Mouse (Mus musculus): Measurements from ENCODE around the gene Neurog3.
A peak's percentile ranks its signal among the peaks of the same experiment; 100 is the strongest.

The Neurog3 gene

GRCm38 (mm10) chr10:62138040-62138439, 5.2 kb downstream of the Neurog3 start:
- DNase-seq, result no peak

DNA sequence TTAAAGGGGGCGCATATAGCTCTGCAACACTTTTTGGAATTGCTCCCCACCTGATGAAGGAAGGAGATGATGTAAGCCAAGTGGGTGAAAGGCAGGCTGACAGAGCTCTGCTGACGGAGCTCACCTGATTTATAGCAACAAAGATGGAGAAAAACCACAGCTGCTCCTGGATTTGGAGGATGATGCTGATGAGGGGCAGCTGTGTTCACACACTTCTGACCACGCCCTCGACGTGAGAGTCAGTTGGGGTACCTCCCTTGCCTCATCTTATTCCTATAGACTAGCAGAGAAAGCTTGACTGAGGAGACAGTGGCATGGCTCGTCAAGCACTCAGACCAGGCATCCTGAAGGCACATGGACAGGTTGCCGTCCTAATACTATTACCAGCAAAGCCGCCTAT, 10.9 kb downstream of the Neurog3 start, which contains the start of gene Fam241b:
Gene Fam241b, minus strand, starts transcription at position 101 of the 400 bp plus-strand sequence.
- DNase-seq, result no peak

DNA sequence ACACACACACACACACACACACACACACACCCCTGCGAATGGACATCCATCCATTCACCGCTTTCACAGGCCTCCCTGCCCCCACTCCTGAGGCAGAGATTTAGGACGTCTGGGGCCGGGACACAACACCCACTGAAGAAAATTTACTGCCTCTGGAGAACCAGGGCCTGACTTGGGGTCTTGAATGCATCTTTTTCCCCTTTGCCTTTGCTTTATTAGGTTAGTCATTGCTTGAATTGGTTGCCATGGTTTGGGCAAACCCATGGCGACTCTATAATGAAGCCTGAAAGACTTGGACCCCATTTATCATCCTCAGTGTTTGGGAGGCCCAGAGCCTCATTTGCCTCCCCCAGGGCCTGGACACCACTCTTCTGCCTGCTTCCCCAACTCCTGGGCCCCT, 13.1 kb downstream of the Neurog3 start:
- DNase-seq, result no peak

GRCm38 (mm10) chr10:62147466-62148248, 14.8 kb downstream of the Neurog3 start:
- no peak for DNase-seq

GRCm38 (mm10) chr10:62149929-62150328, 17.0 kb downstream of the Neurog3 start:
- DNase-seq, result no peak

GRCm38 (mm10) chr10:62162410-62162809, 29.5 kb downstream of the Neurog3 start:
- DNase-seq, result peak; percentile 42

DNA sequence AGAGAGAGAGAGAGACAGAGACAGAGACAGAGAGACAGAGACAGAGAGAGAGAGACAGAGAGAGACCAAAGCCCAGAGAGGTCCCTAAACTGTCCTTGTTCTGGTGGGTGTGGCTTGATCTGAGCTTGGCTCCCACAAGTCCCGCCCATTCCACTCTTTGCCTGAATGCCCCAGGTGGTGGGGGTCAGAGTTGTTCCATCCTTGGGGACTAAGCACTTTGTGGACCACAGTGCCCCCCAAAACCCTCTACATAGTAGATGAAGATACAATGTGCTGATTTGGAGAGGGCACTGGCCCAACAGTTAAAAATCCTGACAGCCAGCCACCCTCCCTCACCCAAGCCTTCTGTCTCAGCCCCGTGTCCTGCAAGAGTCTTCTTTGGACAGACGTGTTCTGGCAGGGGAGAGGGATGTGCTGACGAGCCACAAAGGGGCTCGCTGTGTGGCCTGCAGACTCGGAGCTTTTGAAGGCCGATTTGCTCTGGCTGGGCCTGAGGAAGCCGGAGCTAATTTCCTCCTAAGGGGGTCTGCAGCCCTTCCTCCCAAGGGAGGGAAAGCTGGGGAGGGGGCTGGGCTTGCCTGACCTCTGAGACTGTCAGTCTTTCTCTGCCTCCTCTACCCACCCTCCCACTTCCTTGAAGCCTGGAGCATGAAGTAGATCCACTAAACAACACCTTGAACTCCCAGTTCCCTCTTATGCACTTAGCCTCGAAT, 40.1 kb downstream of the Neurog3 start:
- DNase-seq, result no peak

GRCm38 (mm10) chr10:62173941-62174448, 41.1 kb downstream of the Neurog3 start:
- no peak for DNase-seq

DNA sequence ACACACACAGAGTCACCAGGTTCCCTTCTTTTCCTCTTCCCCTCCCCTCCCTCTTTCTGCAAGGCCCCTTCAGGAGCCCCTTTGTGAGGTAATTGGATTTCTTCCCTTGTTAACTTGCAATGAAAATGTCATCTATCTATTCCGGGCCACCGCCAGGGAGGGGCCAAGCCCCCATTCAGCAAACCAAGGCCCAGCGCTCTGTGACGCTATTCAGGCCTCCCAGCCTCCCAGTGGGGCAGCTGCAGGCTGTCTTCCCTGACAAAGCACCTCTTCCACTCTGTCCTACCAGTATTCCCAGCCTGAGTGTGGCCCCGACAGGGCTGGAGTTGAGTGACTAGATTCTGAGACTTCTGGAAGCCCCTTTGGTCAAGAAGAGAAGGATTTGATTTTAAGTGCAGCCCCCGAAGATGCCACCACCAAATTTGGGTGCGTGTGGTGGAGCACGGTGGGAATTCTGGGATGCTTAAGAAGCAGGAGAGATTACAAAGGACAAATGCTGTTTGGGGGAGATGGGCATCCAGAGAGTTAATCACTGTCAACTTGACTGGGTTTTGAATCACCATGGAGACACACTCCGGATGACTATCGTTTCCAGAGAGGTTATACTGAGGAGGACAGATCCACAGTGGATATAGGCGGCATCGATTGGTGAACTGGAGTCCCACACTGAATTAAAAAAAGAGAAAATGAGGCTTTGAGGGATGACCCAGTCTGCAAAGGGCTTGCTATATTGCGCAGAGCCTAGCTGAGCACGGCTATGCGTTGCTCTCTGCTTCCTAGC, 41.8 kb downstream of the Neurog3 start:
- no peak for DNase-seq

DNA sequence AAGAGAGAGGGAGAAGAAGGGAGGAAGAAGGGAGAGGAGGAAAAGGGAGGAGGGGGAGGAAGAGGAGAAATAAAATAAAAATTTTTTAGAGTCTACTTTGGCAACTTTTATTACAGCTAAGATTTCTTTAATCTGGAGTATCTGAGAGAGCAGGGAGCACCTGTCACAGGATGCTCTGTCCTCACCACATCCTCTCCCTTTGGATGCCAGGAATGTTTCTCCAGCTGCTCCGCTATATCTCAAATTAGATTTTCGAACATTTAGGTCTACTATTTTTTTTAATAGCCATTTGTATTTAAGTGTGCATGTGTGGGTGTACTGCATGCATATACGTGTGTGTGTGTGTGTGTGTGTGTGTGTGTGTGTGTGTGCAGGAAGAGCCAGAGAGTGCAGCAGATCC, 47.1 kb downstream of the Neurog3 start:
- no peak for DNase-seq

- no peak for DNase-seq
Measured at GRCm38 (mm10) chr10:62181701-62182100, 48.8 kb downstream of the Neurog3 start.

DNA sequence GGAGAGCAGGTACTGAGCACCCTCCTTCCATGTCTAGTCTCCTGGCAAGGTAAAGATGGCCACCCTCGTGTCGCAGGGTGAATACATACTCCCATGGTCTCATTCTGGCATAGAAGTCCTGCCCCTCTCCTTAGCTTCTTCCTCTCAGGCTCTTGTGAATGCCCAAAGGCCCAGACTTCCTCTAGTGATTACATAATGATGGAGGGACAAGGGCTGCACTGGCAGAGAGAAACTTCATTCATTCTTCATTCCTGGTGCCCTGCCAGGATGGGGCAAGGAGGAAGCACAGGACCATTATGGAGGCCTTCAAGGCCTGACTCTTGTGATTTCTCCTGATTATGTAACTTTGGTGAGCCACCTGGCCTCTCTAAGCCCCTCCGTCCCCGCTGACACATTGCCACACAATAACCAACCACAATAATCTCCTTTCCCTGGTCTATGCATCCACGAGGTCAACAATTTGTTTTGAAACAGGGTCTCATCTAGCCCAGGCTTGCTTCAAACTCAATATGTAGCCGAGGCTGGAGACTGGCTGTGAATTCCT, 49.7 kb downstream of the Neurog3 start:
- no peak for DNase-seq

DNA sequence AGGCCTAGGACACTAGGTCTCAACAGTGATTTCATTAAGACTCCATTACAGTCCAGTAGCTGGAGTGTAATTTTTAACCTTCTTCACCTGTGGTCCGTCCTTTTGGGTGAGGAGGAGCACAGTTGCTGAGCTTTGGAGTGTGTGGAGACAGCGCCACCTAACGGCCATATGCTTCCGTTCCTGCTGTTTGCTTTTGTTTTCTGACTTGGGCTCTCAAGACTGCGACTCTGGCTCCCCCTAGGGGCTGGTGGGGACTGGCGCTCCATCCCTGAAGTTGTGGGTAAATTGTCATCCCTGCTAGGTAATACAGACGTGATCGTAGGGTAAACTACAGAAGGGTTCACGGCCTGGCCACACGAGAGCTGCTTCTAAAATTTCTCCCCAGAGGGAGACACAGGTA, 50.2 kb downstream of the Neurog3 start:
- peak; percentile 97 for DNase-seq

All from kidney, adult 9 months (tissue).